Mouse (Mus musculus) T-helper 1 cell (primary cell): ENCODE measurements around the gene Man2a2.

Experiments used
- in situ Hi-C: fragments of 300-600 bp; cut with MboI, MseI; formaldehyde crosslinking; loops from one replicate; pipeline ENCODE4 v1.15.1; 2025; ENCODE audit warnings: high pct_unique_total_duplicates

Gene Man2a2

GRCm38 (mm10) chr7:80371041-80371751 is at the start of gene Man2a2:
Man2a2 (minus strand) TSS chr7:80371375.
- in situ Hi-C loops = no loop called here

- in situ Hi-C loops = no loop called here
These were observed 49.4 kb upstream of the Man2a2 start for GRCm38 (mm10) chr7:80420586-80420985.

- in situ Hi-C loops = loop anchor here (10.0 kb wide), 1 partner anchor 1524 kb away; the partner anchor contains the start of gene Aen
These were observed 48.1 kb upstream of the Man2a2 start for GRCm38 (mm10) chr7:80419278-80419677.

GRCm38 (mm10) chr7:80418036-80418435 is 46.9 kb upstream of the Man2a2 start:
- in situ Hi-C loops = loop anchor here (10.0 kb wide), 1 partner anchor 1523 kb away; the partner anchor contains the start of gene Aen

- in situ Hi-C loops = loop anchor here (10.0 kb wide), 1 partner anchor 1523 kb away; the partner anchor contains the start of gene Aen
These were observed 46.4 kb upstream of the Man2a2 start for GRCm38 (mm10) chr7:80417601-80418000.

- in situ Hi-C loops = loop anchor here (10.0 kb wide), 1 partner anchor 1522 kb away; the partner anchor contains the start of gene Aen
These were observed 45.8 kb upstream of the Man2a2 start for GRCm38 (mm10) chr7:80416969-80417368.

- in situ Hi-C loops = loop anchor here (10.0 kb wide), 1 partner anchor 1520 kb away; the partner anchor contains the start of gene Aen
These were observed 43.2 kb upstream of the Man2a2 start for GRCm38 (mm10) chr7:80414303-80414855.

GRCm38 (mm10) chr7:80413512-80414302 is 42.5 kb upstream of the Man2a2 start:
- in situ Hi-C loops = loop anchor here (10.0 kb wide), 1 partner anchor 1519 kb away; the partner anchor contains the start of gene Aen

GRCm38 (mm10) chr7:80412781-80413180 is 41.6 kb upstream of the Man2a2 start:
- in situ Hi-C loops = loop anchor here (10.0 kb wide), 1 partner anchor 1518 kb away; the partner anchor contains the start of gene Aen

GRCm38 (mm10) chr7:80412279-80412678 is 41.1 kb upstream of the Man2a2 start:
- in situ Hi-C loops = loop anchor here (10.0 kb wide), 1 partner anchor 1517 kb away; the partner anchor contains the start of gene Aen

GRCm38 (mm10) chr7:80410380-80410779 is 39.2 kb upstream of the Man2a2 start:
- in situ Hi-C loops = loop anchor here (10.0 kb wide), 1 partner anchor 1516 kb away; the partner anchor contains the start of gene Aen

- in situ Hi-C loops = no loop called here
These were observed 36.5 kb upstream of the Man2a2 start for GRCm38 (mm10) chr7:80407712-80408111.

GRCm38 (mm10) chr7:80406186-80406585 is 35.0 kb upstream of the Man2a2 start:
- in situ Hi-C loops = no loop called here

- in situ Hi-C loops = no loop called here
These were observed 34.1 kb upstream of the Man2a2 start, which contains the start of gene Furin for GRCm38 (mm10) chr7:80405188-80405695. Furin (minus strand) TSS chr7:80405436.

GRCm38 (mm10) chr7:80404101-80404894 is 33.1 kb upstream of the Man2a2 start:
- in situ Hi-C loops = no loop called here

- in situ Hi-C loops = no loop called here
These were observed 32.4 kb upstream of the Man2a2 start for GRCm38 (mm10) chr7:80403551-80403950.

GRCm38 (mm10) chr7:80402651-80403321 is 31.6 kb upstream of the Man2a2 start:
- in situ Hi-C loops = no loop called here

GRCm38 (mm10) chr7:80401860-80402641 is 30.9 kb upstream of the Man2a2 start:
- in situ Hi-C loops = no loop called here
